Mouse (Mus musculus) adipocyte (in vitro differentiated cells): Measurements from ENCODE around the gene Camkk2.

ENCODE experiments used
- DNase-seq: peaks from one replicate; pipeline ENCODE4 v3.0.0-alpha.2; 2016; ENCODE audit warnings: low spot score

Gene Camkk2

DNA sequence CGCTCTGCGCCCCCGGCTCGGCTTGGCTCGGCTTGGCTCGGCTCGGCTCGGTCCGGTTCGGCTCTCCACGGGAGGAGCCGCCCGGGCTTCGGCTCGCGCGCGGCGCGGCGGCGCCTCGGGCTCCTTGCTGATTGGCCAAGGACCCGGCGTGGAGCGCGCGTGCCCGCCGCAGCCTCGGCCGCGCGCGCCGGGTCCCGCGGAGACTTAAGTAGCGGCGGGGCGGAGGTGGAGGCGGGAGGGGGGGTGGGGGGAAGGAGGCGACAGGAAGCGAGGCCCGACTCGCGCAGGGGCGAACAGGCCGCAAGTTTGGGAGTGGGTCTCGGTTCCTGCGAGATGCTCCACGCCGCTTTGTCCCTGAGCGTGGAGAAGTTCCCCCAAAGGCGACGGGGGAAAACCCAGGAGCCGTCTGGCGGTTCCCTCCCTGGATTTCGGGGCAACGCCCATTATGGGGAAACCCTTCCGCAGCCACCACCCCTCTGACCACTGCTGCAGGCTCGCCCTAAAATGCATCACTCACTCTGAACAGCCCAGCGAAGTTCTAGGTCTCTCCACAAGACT, at the start of gene Camkk2:
Camkk2 (minus strand) TSS at position 133 of the 558 bp plus-strand sequence.
- peak; percentile 76 for DNase-seq

GRCm38 (mm10) chr5:122825099-122825498, 45.9 kb upstream of the Camkk2 start:
- DNase-seq, result no peak

GRCm38 (mm10) chr5:122824450-122824849, 45.2 kb upstream of the Camkk2 start:
- DNase-seq, result no peak

DNA sequence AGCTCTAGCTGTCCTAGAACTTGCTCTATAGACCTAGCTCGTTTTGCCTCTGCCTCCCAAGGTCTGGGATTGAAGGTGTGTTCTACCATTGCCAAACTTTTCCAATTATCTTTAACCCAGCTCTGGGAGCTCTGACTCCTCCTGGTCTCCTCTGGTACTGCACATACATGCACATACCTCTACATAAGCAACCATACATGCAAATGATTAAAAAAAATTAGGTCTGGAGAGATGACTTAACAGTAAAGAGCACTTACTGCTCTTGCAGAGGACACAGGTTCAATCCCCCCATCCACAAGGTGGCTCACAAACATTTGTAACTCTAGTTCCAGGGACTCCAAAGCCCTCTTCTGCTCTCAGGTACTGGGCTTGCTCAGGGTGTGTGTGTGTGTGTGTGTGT, 44.8 kb upstream of the Camkk2 start:
- DNase-seq, result no peak

DNA sequence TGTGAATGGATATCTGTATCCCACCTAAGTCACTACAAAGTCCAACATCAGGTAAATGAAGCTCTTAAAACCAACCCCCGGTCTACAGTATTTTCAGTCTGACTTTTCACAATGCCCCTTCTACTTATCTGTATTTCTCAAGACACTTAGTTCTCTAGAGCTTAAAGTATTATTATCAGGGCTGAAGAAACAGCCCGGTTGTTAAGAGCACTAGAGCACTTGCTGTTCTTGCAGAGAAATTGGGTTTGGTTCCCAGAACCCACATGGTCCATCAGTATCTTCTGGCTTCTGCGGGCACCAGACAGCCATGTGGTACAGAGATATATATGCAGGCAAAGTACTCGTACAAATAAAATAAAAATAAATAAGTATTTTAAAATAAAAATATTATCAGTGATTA, 43.2 kb upstream of the Camkk2 start:
- DNase-seq, result no peak

GRCm38 (mm10) chr5:122821524-122821885, 42.3 kb upstream of the Camkk2 start:
- no peak for DNase-seq

DNA sequence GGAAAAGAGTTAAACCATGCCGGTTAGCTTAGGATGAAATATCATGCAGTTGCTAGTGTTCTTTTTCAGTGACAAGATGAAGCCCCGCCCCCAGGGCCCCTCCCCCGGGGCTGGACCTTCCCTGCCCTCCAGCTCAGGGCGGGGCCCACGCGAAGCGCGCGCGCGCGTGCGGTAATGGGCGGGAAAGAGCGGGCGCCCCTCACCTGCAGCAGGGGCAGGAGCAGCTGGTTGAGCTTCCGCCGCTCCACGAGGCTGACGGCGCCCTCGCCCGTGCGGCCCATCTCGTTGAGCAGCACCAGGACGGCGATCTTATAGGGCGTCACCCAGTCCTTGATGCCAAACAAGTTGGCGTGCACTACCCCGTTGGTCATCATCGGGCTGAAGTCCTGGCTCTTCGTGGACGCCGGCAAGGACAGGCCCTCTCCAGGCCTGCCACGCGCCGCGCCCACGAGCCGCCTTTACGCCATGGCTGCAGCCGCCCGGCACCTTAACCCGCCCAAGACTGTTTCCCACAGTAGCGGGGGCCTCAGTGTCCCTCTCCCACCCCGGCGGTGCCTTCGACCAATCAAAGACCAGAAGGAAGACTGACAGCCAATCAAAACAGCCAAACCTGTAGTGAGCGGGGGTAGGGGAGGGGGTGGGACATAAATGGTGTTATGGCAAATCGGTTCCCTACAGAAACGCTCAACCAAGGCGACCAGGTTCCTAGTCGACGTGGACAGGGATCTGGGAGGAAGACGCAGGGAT, 41.7 kb upstream of the Camkk2 start, which contains the start of gene Anapc5:
Anapc5 (minus strand) TSS at position 563 of the 747 bp plus-strand sequence.
- peak; percentile 99 for DNase-seq

GRCm38 (mm10) chr5:122812699-122813098, 33.5 kb upstream of the Camkk2 start:
- DNase-seq, result no peak

GRCm38 (mm10) chr5:122811364-122812079, 32.3 kb upstream of the Camkk2 start:
- peak; percentile 45 for DNase-seq

DNA sequence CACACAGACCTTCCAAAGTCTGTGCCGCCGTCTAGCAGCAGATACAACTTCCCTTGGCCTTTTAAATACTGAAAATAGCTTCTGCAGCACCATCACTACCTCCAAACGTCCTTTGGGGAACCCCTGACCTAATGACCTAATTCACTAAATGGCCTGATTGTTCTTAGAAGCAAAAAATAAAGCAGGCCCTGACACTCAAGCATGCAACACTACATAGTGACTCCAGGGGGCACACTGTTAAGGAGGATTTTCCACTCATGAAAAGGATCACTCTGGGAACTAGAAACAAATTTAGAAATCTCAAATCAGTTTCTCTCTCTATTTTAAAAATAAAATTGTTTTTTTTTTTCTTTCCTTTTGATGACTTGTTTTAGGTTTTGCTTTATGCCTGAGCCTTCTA, 26.3 kb upstream of the Camkk2 start:
- no peak for DNase-seq

DNA sequence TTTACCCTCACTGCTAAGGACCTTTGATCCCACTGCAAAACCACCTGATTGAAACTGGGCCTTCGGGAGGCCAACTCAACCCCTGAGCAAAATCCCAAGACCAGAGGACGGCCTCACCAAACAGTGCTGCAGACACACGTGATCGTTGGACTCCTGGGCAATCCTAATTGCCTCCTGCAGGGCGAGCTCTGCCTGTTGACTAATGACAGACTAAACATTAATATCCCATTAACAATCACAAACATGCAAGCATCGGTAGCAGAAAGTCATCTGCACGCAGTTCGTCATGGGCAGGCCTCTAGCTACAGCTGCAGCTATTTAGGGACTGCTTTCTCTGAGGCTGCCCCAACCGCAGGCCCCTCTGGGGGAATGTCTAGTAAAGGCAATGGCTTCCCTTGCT, 23.5 kb upstream of the Camkk2 start:
- DNase-seq, result no peak

DNA sequence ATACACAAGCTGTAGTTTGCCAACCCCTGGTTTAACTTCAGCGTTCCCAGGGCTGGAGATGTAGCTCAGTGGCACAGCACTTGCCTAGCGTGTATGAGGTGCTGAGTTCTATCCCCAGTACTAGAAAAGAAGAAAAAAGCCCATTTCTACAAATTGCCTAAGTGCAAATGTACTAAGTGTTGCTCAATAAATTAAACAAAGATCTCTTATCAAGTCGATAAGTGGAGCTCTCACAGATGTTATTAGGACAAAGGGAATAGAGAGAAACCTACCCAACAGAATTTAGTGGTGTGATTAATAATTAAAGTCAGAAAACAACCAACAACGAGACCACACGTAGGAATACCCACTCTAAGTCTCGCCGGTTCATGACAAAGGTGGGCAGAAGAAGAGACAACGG, 22.5 kb upstream of the Camkk2 start:
- DNase-seq, result no peak

DNA sequence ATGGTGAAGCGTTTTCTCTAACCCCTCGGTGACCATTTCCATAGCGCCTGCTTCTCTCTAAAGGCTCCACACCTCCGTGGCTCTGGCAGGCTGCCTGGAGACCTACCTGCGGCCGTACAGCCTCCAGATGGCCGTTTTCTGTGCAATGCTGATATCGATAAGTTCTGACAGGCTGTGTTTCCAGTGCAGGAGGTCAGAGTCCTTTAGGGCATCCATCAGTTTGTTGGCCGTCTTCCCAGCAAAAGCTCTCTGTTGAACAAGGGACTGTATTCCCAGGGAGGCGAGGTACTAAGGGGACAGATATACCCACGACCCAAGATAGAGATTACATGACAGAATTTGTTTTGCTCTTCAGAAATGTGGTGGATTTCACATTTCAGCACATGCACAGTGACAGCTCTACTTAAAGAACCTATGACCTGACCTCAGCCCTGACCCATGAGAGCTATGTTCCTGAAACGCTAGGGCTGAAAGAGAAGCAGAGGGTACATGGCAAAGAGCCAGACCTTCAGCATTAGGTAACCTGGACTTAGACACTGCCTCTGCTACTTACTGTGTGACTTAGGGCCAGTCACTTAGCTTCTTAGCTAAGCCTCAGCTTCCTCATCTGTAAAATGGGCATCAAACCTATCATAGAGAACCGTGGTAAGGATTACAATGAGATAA, 21.3 kb upstream of the Camkk2 start:
- no peak for DNase-seq

DNA sequence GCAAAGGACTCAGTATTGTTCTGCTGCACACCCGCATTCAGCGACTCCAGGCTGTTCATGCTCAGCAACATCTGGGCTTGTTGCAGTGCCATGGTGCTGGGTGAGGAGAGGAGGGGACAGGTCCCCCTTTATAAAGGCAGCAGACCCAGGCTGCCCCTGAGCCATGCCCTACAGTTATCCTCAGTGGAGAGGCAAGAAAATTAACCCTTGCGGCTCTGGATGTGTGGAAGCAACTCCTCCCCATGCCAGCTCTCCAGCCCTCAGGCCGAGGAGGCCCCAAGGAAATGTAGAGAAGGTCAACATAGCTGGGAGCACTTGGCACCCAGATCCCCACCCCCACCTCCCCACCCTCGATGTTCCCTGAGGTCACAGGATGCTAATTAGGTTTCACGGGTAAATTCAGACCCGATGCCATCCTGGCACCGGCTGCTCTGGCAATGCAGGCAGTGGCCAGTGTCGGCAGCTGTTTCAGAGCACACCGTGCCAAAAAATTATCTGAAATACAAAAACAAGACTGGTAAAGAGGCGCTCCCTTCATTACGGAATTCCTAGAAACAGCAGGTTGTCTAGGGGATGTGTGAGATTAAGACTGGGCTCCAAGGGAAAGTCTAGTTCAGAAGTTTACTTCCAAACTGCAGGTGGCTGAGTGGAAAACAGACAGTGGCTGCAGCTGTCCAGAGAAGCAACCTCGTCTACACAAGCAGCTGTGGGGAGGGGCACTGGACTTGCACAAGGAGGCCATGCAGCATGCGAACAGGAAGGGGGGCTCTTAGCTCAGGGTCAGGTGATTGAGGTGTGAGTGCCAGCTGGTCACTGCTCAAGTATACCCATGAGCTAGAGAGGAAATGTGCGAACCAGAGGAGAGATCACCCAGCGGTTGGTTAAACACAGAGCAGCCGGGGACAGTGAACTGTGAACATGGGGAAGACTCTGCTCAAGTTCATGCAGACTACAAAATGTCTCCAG, 20.5 kb upstream of the Camkk2 start:
- DNase-seq, result no peak

- DNase-seq, result peak; percentile 53
These were observed 19.6 kb upstream of the Camkk2 start for GRCm38 (mm10) chr5:122798557-122799378.

DNA sequence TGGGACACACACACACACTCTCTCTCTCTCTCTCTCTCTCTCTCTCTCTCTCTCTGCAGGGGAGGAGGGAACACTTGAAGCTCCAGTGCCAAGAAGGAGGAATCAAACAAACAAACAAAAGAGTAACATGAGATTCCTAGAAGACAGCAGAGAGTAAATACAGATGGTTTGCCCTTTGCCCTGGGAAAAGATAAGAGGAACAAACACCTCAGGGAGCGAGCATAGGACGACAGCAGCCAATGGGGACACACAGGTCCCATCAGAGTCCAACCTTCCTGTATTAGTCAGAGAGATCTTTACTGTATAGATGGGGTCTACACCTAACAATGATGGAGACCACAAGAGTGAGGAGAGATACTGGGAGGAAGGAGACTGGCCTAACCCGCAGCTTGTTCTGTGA, 18.7 kb upstream of the Camkk2 start:
- DNase-seq, result no peak

DNA sequence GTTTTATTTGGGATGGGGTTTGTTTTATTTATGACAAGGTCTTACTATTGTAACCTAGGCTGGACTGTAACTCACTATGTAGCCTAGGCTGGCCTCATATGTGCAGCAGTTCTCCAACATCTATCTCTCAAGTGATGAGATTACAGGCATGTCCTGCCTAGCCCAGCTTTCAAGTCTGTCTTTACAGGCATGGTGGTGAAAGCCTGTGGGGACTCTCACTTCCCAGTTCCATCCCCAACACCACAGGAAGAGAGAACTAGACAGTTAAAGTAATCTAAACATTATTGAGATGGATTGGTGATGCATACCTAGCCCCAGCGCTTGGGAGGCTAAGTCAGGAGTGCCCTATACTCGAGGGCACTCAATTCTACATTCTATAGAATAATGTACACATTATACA, 9.5 kb upstream of the Camkk2 start:
- no peak for DNase-seq

DNA sequence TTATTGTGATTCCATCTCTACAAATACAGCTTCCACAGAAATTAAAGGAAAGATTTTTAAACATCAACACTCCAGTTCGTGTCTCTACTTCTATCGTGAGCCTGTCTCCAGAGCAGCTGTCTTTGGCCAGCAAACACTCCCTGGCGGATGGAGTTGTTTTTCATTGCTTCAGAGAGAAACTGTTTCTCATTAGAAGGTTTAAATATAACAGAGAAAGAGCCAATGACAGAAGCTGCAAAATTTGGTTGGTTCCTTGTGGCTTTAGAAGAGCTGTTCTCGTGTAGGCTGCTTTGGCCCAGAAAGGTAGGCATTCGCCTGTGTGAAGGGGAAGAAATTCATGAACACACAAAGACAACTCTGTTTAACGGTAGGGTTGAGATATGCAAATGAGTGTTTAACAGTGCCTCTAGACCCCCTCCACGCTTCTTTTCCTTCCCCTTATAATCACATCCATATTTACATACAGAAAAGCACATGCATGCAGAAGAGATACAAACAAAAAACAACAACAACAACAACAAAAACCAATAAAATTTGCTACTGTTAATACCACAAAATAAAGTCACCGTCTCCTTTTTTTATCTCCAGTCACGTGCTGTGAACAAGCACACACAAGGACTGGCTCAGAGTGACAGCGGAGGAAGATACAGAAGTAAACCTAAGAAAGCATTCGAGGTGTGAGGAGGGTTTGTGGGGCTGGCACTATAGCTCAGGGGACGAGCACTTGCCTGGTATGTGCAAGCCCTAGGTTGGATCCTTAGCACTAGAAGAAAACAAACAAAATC, 7.0 kb upstream of the Camkk2 start:
- no peak for DNase-seq

DNA sequence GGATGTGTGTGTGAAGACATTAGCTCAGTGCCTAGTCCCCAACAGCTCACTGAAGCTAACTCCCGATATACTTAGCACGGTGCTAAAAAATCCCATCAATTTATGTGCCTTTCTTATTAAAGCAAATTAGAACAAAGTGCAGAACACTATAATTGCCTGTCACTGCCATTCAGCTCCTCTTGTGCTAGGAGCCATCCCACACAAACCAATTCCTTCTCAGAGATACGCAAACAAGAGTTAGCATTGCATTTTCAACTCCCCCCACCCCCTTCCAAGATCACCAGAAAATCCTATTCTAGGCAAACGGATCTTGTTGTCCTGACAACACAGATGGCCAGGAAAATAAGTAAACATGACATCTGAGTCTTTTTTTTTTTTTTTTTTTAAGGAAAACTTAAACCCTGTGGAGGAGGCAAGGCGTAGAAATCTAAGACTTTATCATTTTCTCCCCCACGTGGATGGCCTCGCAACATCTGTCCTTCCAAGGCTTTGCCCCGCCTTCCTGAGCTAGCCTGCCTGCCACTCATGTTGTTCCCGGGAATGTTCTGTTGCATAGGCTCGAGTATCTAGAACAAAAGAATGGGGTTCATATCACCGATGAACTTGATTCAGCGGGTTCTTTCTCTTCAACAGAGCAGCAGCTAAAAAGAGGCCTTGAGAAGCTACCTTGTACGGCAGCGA, 4.7 kb upstream of the Camkk2 start:
- DNase-seq, result no peak
